Mouse (Mus musculus): ENCODE data around the gene Ciz1. TPM values are rescaled to one million over a fixed set of nuclear protein-coding genes. Genes with fewer than 3 reads are reported as not detected.

The Ciz1 gene
- polyA plus RNA-seq, 1 experiment from 2014 or later, result 46.9 TPM

- H3K9ac ChIP-seq (ENCODE audit: low read length), result no peak overlapping the region; the same call in 1 of the 2 replicates
- no peaks in the 10 kb centered on the region for H3K36me3 ChIP-seq (ENCODE audit: control insufficient read depth, insufficient read depth, low read length)
- no peaks in the 10 kb centered on the region for H3K9me3 ChIP-seq (ENCODE audit: control insufficient read depth, low read length)
- 70% methylated on average over 6 of the region's 6 CpGs for WGBS
- no peak overlapping the region for H3K4me3 ChIP-seq (ENCODE audit: low read depth, low read length)
- no peak overlapping the region for H3K27ac ChIP-seq (ENCODE audit: low read depth, low read length)
- H3K27me3 ChIP-seq (ENCODE audit: control insufficient read depth, insufficient read depth, low read length), result no peaks in the 10 kb centered on the region
- no peak overlapping the region for H3K4me2 ChIP-seq
- ATAC-seq (ENCODE audit: low FRiP score) (0 out of 2 replicates have a peak, but pooled peaks have one; percentile 38), DNase-seq (ENCODE audit: low spot score, missing footprints) (no peak)
- H3K4me1 ChIP-seq (ENCODE audit: control insufficient read depth, insufficient read depth, low read length), result no peaks in the 10 kb centered on the region
These were observed 9.4 kb upstream of the Ciz1 start for GRCm38 (mm10) chr2:32342539-32343350.

DNA sequence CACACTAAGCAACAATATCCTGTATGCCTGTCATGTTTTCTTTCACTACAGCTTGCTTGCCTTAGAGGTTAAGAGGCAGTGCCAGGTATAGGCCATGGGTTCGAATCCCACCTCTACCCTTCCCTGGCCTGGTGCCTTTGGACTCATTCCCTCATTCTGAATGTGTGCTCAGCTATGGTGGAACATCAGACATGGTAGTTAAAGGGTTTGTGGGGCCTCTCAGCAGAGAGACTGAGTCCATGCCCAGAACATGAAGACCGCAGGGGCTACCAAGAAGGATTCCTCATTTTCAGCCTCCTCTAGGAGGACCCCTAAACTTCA is 8.8 kb upstream of the Ciz1 start:
- ATAC-seq (ENCODE audit: low FRiP score), result no peak
- Histone ChIP-seq H3K4me1 (ENCODE audit: control insufficient read depth, insufficient read depth, low read length) (no peaks in the 10 kb centered on the region), H3K9me3 (ENCODE audit: control insufficient read depth, low read length) (no peaks in the 10 kb centered on the region), H3K4me3 (ENCODE audit: low read depth, low read length) (no peak overlapping the region), H3K9ac (ENCODE audit: low read length) (no peak overlapping the region; the same call in 1 of the 2 replicates), H3K27me3 (ENCODE audit: control insufficient read depth, insufficient read depth, low read length) (no peaks in the 10 kb centered on the region), H3K4me2 (no peak overlapping the region), H3K27ac (ENCODE audit: low read depth, low read length) (no peak overlapping the region), H3K36me3 (ENCODE audit: control insufficient read depth, insufficient read depth, low read length) (no peaks in the 10 kb centered on the region)
- 96% methylated on average over 2 of the region's 2 CpGs for WGBS
- DNase-seq (ENCODE audit: low spot score, missing footprints), result no peak

GRCm38 (mm10) chr2:32344056-32344455 is 8.1 kb upstream of the Ciz1 start:
- H3K9ac ChIP-seq (ENCODE audit: low read length), result no peak overlapping the region
- H3K4me2 ChIP-seq, result no peak overlapping the region
- no peaks in the 10 kb centered on the region for H3K4me1 ChIP-seq (ENCODE audit: control insufficient read depth, insufficient read depth, low read length)
- WGBS, result 80% methylated on average over 10 of the region's 10 CpGs
- no peak overlapping the region for H3K4me3 ChIP-seq (ENCODE audit: low read depth, low read length)
- no peak for ATAC-seq (ENCODE audit: low FRiP score)
- H3K36me3 ChIP-seq (ENCODE audit: control insufficient read depth, insufficient read depth, low read length), result no peaks in the 10 kb centered on the region
- DNase-seq (ENCODE audit: low spot score, missing footprints), result no peak
- no peaks in the 10 kb centered on the region for H3K9me3 ChIP-seq (ENCODE audit: control insufficient read depth, low read length)
- no peaks in the 10 kb centered on the region for H3K27me3 ChIP-seq (ENCODE audit: control insufficient read depth, insufficient read depth, low read length)
- no peak overlapping the region for H3K27ac ChIP-seq (ENCODE audit: low read depth, low read length)

DNA sequence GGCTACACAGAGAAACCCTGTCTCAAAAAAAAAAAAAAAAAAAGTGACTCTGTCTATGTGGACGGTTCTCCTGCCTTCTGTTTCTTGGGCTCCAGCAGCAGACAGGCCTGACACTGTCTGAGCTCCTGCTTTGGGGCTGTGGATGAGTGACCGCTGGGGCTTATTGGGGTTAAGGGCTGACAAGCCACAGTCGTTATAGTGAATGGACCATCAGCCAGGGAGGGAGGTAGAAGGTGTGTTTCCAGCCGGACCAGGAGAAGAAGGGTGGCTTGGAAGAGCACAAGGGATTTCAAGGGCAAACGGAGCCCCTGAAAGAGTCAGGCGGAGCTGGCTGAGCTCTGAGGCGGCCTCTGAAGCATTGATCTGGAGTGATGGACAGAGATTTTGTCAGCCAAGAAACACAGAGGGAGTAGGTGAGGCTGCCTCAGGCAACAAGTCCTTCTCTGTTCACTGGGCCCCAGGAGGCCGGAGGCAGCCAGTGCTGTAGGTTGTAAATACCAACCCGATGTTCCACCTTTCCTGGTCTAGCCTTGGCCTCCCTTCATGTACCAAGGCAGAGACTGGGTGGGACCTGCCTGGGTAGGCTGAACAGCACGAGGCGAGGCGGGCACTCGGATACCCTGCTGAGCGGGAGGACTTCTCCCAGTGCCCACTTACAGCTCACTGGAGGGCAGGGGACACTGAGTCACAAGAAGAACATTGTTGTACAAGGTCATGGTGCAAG is 7.4 kb upstream of the Ciz1 start:
- 68% methylated on average over 14 of the region's 14 CpGs for WGBS
- H3K9me3 ChIP-seq (ENCODE audit: control insufficient read depth, low read length), result no peaks in the 10 kb centered on the region
- DNase-seq (ENCODE audit: low spot score, missing footprints), result no peak
- no peaks in the 10 kb centered on the region for H3K27me3 ChIP-seq (ENCODE audit: control insufficient read depth, insufficient read depth, low read length)
- no peak overlapping the region for H3K27ac ChIP-seq (ENCODE audit: low read depth, low read length)
- no peaks in the 10 kb centered on the region for H3K4me1 ChIP-seq (ENCODE audit: control insufficient read depth, insufficient read depth, low read length)
- no peak overlapping the region for H3K4me2 ChIP-seq
- no peak overlapping the region for H3K4me3 ChIP-seq (ENCODE audit: low read depth, low read length)
- ATAC-seq (ENCODE audit: low FRiP score), result no peak
- H3K36me3 ChIP-seq (ENCODE audit: control insufficient read depth, insufficient read depth, low read length), result no peaks in the 10 kb centered on the region
- H3K9ac ChIP-seq (ENCODE audit: low read length), result no peak overlapping the region

DNA sequence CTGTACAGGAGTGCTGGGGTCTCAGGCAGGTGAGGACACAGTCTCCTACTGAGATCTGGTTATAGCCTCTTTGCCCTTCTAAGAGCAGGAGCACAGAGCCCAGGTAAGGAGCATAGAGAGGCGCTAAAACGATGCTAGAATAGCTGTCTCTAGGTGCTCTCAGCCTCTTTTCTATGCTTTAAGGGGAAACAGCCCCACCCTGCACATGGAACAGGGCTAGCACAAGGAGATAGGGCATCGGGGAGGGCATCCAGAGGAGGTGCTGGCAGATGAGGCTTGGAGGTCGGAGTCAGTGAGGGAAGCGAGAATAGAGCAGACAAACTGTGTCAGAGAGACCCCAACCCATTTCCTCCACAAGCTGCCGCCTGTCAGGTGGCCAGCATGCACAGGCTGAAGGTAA is 5.1 kb upstream of the Ciz1 start:
- peaks cover 4% of the 10 kb centered on the region; the same call in 1 of the 2 replicates for H3K27me3 ChIP-seq (ENCODE audit: control insufficient read depth, insufficient read depth, low read length)
- no peak for DNase-seq (ENCODE audit: low spot score, missing footprints)
- no peak overlapping the region for H3K27ac ChIP-seq (ENCODE audit: low read depth, low read length)
- H3K4me3 ChIP-seq (ENCODE audit: low read depth, low read length), result no peak overlapping the region
- no peak for ATAC-seq (ENCODE audit: low FRiP score)
- peaks cover 3% of the 10 kb centered on the region; the same call in 1 of the 2 replicates for H3K4me1 ChIP-seq (ENCODE audit: control insufficient read depth, insufficient read depth, low read length)
- no peak overlapping the region for H3K9ac ChIP-seq (ENCODE audit: low read length)
- WGBS, result 85% methylated on average over 6 of the region's 6 CpGs
- no peaks in the 10 kb centered on the region for H3K9me3 ChIP-seq (ENCODE audit: control insufficient read depth, low read length)
- no peak overlapping the region for H3K4me2 ChIP-seq
- H3K36me3 ChIP-seq (ENCODE audit: control insufficient read depth, insufficient read depth, low read length), result no peaks in the 10 kb centered on the region

DNA sequence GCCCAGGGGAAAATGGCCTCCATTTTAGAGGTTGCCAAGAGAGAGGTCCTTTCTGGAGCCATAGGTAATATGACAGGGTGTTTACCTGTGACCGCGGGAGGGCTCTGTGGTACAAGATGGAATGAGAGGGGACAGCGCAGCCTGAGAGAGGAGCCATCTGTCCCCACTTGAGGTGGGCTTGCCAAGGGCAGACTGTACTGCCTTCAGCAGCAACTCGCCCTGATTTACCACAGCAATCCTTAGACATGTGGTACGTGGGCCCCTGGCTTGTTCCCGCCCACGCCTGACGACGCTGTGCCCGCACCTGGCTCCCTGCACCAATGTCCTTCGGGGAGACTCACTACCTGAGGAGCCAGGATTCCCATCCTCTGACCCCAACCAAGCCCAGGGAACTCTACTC is 3.8 kb upstream of the Ciz1 start:
- no peak for DNase-seq (ENCODE audit: low spot score, missing footprints)
- 84% methylated on average over 11 of the region's 11 CpGs for WGBS
- H3K27me3 ChIP-seq (ENCODE audit: control insufficient read depth, insufficient read depth, low read length), result peaks cover 7% of the 10 kb centered on the region; the same call in 1 of the 2 replicates
- H3K4me1 ChIP-seq (ENCODE audit: control insufficient read depth, insufficient read depth, low read length), result peaks cover 10% of the 10 kb centered on the region
- no peak overlapping the region for H3K27ac ChIP-seq (ENCODE audit: low read depth, low read length)
- no peak for ATAC-seq (ENCODE audit: low FRiP score)
- no peaks in the 10 kb centered on the region for H3K36me3 ChIP-seq (ENCODE audit: control insufficient read depth, insufficient read depth, low read length)
- no peak overlapping the region for H3K9ac ChIP-seq (ENCODE audit: low read length)
- no peak overlapping the region for H3K4me2 ChIP-seq
- no peak overlapping the region for H3K4me3 ChIP-seq (ENCODE audit: low read depth, low read length)
- no peaks in the 10 kb centered on the region for H3K9me3 ChIP-seq (ENCODE audit: control insufficient read depth, low read length)

- Histone ChIP-seq H3K4me2 (no peak overlapping the region), H3K36me3 (ENCODE audit: control insufficient read depth, insufficient read depth, low read length) (no peaks in the 10 kb centered on the region), H3K9me3 (ENCODE audit: control insufficient read depth, low read length) (no peaks in the 10 kb centered on the region), H3K27me3 (ENCODE audit: control insufficient read depth, insufficient read depth, low read length) (peaks cover 7% of the 10 kb centered on the region; the same call in 1 of the 2 replicates), H3K4me3 (ENCODE audit: low read depth, low read length) (no peak overlapping the region), H3K27ac (ENCODE audit: low read depth, low read length) (no peak overlapping the region), H3K4me1 (ENCODE audit: control insufficient read depth, insufficient read depth, low read length) (peaks cover 10% of the 10 kb centered on the region), H3K9ac (ENCODE audit: low read length) (no peak overlapping the region)
- DNase-seq (ENCODE audit: low spot score, missing footprints) (no peak), ATAC-seq (ENCODE audit: low FRiP score) (no peak)
- WGBS, result 72% methylated on average over 8 of the region's 8 CpGs
These were observed 2.4 kb upstream of the Ciz1 start for GRCm38 (mm10) chr2:32349625-32350255.

DNA sequence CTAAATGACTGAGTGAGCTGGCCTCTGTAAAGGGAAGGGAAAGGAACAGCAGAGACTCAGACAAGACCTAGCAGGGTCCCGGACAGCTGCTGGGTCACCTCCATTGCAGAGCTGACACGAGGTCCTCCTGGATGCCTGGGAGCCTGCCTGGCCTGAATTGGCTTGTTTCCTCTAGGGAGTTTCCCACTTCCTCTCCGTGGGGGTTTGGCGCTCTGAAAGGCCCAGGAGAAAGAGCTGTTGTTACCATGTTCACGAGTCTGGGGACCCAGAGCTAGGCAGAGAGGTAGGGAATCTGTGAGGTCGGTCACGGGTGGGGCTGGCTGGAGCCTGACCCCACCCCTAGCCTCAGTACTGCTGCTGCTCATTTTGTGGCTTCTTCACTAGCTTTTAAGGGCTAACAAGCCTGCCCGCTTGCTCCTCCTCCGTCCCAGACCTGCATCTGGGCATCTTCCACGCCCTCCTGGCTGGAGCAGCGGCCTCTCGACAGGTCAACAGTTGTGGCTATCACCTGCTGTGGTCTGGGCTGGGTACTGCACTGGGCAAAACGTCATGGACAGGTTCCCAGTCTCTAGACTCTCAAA is 1.6 kb upstream of the Ciz1 start:
- Histone ChIP-seq H3K36me3 (ENCODE audit: control insufficient read depth, insufficient read depth, low read length) (no peaks in the 10 kb centered on the region), H3K9me3 (ENCODE audit: control insufficient read depth, low read length) (no peaks in the 10 kb centered on the region), H3K4me2 (no peak overlapping the region), H3K4me3 (ENCODE audit: low read depth, low read length) (no peak overlapping the region), H3K4me1 (ENCODE audit: control insufficient read depth, insufficient read depth, low read length) (peaks cover 10% of the 10 kb centered on the region), H3K9ac (ENCODE audit: low read length) (no peak overlapping the region), H3K27me3 (ENCODE audit: control insufficient read depth, insufficient read depth, low read length) (peaks cover 7% of the 10 kb centered on the region; the same call in 1 of the 2 replicates), H3K27ac (ENCODE audit: low read depth, low read length) (no peak overlapping the region)
- WGBS, result 57% methylated on average over 13 of the region's 13 CpGs
- no peak for ATAC-seq (ENCODE audit: low FRiP score)
- DNase-seq (ENCODE audit: low spot score, missing footprints), result no peak
